Mouse (Mus musculus) mesoderm, embryonic 11.5 days (tissue): ENCODE data around the gene Nup50.

Source experiments
- DNase-seq: peaks from one replicate; pipeline ENCODE4 v3.0.0-alpha.2; 2012; ENCODE audit warnings: low read depth, low spot score

Nup50 gene

DNA sequence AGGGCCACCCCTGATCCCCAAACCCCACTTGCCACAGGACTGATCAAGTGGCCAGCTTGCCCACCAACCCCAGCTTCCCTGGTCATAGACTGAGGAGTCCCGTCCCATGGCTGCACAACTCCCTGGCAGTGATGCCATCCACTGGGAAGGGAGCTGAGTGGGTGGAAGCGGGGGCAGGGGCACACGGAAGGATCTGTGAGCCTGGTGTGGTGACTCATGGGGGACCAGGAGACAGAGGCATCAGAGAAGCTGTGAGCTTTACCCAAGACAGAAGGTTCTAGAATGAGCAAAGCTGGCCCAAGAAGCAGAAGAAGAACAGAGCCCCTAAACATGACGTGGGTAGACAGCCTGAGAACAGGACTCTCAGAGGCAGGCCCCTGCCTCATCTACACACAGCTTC, 26.8 kb downstream of the Nup50 start:
- DNase-seq: no peak

DNA sequence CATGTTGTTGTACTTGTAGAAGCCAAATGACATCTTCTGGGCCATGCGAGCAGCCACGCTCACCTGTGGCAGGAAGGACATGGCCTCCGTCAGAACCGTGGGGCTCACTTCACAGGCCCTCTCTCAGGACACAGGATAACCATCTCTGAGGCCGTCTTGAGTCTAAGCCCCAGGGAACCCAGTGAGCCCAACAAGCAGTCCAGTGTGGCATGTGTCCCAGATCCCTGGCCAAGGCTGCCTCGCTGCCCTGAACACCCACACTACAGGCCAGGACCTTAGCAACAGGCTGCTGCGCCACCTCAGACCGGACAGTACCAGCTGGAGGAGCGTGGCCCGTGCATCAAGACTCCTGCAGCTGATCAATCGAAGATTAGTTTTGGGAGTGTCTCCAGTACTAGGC, 30.0 kb downstream of the Nup50 start:
- DNase-seq: no peak

DNA sequence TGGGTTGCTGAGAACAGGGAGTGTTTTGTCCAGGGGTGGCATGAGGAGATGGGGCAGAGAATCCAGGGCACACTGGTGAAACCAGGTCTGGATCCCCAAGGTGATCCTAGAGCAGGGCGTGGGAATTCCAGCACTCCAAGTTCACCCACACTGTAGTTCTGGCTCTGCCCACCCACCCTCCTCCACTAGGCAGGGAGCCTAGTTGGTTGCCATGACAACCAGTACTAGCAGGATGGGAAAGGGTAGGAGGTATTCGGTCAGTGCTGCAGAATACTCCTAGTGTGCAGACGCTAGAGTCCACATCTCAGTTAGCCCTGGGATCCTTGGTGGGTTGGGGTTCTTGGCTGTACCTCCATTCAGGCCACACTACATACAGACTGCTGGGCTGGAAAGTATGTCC, 34.6 kb downstream of the Nup50 start:
- peak; percentile 60 for DNase-seq

DNA sequence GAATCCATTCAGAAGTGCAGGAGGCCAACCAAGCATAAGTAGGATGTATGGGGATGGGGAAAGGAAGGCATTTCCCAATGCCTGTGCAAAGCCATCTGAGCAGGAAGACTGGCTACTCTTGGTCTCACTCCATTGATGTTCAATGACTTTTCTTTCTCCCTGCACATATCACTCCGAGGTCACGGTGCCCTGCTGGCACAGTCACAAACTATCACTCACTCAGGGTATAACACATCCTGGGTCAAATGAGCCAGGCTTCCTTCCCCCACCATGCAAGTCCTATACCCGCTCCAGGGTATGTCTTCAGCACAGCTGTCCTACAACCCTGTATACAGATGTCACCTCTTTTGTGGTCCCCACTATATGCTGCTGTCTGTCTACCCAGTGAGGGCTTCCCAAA, 35.1 kb downstream of the Nup50 start:
- DNase-seq: no peak

DNA sequence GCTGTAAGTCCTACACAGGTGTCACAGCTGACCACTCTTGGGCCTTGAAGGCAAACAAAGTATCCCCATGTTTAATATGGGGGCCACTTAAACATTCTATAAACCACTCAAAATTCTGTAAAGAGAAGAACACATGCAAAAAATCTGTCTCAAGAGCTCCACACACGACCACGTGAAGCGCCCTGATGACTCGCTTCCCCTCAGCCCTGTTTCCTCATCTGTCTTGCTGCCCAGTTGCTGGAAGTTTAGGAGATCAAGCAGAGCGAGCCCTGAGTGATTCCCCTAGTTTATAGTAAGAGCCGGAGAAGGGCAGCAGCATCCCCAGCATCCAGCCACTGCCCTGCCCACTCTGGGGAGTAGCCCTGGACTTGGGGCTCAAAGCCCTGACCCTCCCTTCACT, 36.7 kb downstream of the Nup50 start:
- no peak for DNase-seq

DNA sequence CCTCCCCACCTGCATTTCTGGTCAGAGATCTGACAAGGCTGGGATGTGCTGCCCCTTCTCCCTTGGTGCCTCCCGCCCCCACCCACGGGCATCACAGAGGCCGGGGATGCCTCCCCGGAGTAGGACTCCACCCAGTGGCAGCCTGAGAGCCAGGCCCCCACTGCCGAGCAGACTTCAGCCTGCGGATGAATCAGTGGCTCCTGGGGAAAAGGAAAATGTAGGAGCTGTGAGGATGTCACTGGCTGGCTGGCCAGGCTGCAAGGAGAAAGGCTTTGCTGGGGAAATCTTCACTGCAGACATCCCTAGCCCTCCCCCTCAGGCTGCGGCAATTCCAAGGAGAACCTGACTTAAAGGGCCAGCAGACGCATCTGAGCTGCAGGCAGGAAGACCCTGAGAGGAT, 37.5 kb downstream of the Nup50 start:
- DNase-seq: no peak

DNA sequence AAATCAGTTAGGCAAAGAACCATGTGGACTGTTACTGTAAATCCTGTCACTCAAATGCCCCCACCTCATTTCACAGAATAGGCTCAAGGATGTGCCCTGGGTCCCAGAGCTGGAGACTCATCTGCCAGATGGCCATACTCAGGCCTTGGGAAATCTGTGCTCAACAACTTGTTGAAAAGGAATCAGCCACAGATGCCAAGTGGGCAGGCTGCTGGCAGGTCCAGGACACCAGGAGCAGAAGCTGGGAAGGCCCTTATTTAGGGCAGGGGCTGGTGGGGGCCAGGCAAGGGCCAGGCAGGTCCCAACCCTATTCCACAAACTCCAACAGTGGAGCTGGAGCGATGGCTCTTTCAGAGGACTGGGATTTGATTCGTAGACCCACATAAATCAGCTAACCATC, 39.3 kb downstream of the Nup50 start:
- DNase-seq: no peak

DNA sequence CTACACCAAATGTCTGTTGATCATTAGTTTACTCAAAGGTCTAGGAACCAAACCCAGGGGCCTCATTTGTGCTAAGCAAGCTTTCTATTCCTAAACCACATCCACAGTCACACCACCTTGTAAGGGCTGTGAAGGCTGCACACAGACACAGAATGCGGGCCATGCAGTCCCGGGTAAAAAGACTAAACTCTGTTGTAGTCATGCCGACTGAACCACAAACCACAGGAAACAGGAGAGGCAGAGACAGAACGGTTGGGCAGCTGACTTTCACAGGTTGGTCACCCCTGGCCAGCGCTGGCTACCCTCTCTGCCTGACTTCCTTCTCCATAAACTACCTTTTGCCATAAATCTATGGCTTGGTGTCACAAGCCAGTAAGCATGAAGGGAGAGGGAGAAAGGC, 41.6 kb downstream of the Nup50 start:
- DNase-seq: no peak

DNA sequence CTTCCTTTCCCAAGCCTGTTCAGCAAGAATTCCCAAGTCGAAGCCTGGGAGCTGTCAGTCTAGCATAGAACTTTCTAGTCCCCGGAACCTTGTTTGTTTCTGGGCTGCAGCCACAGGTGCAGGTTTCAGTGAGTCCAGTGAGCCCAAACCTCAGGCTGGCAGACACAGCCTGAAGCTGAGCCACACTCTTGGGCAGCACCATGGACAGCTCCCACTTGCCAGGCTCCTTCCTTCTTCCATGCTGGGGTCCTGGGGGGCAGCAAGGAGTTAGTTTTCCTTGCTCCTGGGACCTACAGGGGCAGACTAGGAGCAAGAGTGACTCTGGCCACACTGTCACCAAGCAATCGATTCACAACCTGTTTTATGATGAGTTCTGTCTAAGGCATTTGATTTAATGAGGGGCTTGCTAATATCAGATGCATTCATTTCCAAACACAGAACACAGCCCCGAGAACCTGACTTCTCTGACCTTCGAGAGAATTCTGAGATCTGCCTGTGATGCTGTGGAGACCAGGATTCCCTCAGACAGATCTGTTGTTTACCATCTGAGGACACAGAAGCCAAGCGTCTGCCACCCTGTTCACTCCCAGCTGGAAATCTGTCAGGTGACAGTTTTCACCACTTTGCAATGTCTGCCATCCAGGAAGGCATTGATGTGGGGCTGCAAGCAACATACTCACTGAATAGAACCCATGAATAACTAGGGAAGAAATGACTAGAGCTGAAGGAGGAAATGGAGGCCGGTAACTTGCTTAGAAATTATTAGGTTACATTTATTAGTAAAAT, 42.6 kb downstream of the Nup50 start:
- DNase-seq: peak; percentile 79

DNA sequence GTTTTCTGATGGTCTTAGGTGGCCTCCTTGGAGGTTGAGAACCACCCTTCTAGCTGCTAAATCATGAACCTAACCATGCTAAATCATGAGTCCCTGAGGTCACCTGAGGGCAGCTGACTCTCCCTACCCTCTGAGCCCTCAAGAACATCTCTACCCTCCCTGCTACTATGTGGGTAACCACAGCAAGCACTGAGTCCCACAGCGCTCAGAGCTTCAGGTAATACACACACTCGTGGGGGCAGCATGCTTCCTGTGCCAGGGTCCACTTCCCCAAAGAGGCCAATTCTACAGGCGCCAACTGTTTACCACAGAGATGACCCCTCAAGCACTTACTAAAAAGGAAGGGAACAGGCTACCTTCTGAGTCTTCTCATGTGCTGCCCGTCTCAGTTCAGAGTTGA, 45.3 kb downstream of the Nup50 start:
- DNase-seq: no peak

DNA sequence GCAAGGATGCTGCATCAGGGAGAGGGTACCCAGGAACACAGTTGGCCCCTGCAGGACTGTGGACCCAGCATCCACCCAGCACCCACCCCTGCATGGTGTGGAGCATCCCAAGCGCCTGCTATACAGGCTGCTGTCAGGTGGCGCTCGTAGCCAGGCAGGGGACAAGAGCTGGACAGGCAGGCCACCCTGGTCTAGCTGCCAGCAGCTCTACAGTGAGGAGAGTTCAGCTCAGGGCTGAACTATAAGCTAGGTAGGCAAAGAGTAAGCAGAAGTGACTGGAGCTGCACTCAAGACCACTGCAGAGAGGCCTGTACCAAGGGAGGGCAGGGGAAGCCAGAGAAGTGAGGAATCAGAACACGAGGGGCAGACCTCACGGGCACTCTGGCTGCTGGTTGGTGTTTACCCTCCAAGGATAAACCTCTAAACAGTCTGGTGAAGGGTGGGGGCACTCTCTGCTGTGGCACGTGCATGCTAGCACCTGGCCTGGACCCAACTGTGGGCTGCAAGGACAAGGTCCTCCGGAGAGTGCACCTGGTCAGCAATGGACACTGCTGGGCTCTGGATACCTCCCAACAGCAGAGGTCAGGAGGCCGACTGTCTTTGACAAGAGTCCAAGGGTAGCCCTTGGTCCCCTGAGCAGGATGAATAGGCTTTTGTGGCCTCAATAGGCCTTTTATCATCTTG, 49.8 kb downstream of the Nup50 start:
- no peak for DNase-seq

DNA sequence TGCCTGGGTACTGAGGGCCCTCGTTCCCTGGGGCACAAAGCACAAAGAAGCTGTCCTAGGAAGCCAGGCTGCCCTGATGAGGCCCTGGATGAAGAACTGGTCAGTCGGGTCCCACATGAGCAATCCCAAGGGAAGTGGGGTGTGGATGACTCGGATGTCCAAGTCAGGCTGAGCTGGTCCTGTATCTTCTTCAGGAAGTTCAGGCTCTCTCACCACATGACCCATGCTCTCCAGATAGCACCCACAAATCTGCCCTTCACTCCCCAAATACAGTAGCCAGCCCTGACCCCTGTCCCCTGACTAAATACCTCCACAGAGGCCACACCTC, 50.3 kb downstream of the Nup50 start:
- peak; percentile 47 for DNase-seq

DNA sequence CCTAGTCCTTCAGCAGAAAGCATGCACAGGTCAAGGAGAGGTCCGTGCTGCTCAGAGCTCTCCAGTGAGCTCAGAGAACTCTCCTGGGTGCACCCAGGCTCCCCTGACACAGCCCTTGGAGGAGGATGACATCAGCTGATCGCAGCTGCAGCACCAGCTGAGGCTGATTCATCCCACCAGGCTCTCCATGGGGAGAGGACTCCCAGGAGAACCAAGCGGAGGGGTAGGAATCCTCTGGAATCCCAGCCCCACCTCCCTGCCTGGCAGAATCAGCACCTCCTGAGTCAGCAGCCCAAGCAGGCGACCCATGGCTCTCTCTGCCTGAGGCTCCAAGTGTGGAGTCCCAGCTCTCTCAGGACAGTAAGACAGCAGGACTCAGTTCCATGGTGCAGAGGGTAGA, 52.5 kb downstream of the Nup50 start:
- peak; percentile 30 for DNase-seq

DNA sequence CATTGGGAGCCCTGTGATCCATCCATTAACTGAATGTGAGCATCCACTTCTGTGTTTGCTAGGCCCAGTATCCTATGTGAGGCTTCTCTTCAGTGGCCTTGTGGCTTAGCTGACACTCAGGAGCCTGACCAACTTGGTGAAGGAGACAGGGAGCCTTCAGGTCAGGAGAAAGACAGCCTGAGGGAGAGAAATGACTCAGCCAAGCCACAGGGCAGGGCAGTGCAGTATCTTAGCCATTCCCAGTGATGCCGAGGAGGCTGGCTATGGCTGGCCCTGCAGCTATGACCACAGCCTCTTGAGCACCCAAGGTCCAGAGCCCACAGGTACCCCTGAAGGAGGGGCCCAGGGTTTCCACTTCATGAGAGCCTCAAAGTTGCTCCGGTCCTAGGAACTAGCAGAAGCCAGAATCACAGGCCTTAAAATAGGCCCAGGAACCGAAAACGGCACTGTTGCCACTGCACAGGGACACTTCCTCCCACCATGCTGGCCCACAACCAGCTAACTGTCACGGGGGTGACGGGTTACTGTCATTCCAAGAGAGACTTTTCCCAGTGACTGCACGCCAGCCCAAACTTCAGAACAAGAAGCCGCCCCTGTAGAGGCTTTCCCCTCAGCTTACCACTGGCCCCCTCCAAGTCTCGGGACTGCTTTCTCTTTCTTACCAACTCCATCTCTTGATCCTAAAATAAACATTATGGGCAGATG, 58.5 kb downstream of the Nup50 start:
- no peak for DNase-seq

DNA sequence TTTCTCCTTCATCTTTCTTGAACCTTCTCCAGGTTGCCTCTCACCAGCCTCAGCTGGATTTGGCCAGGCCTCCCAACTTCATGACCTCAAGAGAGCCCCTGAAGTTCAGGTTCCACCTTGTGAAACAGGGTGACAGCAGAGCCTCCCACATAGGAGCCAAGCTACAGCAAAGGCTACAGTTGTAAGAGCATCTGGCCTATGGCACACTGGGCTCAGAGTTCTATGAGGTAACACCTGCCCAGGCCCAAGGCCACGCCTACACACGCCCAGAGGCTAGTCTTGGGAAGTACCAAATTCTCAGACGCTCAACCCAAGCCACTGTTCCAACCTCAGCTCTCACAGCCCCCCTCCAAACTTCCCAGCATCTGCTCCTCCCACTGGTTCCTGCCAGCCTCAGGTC, 59.7 kb downstream of the Nup50 start:
- DNase-seq: no peak

DNA sequence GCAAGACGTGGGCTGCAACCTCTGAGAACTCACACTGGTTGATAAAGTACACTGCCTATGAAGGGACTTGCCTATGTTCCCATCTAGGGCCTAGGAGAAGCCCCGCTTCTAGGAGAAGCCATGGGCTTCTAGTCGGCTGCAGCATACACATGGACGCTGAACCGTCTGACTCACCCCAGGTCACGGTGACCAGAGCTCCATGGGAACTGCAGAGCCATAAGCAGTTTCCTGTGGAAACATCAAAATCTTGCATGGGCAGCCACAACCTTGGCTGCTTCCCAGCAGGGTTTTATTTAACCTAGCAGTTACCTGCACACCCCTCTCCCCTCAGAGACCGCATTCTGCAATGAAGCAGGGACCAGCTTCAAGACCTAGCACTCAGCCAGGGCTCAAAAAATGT, 60.5 kb downstream of the Nup50 start:
- no peak for DNase-seq

DNA sequence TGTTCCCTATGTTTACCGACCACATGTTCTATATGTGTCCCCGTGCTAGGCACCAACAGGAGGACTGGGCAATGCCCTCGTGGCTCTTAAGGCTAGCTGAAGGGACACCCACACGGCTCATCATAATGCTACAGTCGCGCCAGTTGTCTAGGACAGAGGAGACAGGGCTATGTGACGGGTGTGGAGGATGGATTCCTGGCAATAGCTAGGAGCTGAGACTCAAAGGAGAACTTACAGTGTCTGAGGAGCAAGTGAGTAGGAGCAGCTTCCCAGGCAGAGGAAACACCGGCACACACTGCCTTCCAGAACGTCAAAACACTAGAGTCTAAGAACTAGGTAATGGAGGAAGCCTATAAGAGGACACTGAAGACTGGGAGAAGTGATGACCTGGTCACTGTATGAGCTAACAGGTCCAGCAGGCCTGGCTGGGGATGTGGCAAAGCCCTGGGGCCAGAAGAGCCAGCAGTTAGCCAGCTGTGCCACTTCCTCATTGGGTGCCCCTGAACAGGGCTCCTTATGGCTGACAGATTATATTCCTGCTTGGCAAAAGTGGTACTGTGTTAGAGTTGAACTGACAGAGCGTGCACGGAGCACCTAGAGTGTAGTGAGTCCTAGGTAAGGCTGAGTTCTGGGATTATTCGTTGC, 62.4 kb downstream of the Nup50 start:
- no peak for DNase-seq

DNA sequence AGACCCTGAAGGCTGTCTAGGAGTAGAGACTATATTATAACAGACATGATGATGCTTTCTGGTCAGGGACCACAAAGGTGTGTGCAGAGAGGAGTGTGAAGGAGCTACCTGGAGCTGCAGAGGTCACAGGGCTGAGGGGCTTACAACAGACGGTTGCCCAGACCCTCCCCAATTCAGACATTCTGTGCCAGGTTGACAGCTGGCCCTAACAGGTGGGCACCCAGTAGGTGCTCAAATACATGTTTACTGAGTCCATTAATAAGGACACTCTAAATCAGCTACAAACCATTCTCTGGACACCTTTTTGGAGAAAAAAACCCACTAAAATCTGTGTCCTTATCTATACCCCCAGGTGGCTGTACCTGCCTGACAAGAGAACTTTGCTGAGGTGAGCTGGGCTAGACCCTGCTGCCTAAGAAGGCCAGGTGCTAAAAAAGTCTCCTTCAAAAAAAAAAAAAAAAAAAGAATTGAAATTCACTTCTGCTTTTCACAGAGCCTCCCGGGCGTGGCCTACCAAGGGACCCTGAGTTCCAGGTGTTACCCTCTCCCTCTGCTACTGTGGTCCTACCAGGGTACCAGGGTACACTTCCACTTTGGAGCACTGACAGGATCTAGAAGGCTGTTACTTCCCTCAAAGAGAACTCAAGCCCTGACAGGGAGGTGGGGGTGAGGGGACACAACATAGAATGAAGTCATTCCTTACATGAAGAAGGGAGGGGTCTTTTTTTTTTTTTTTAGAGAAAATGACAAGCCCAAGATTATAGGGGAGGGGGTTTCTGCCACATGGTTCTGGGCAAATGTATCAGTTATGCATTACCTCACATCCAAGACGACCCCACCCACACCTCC, 63.2 kb downstream of the Nup50 start:
- DNase-seq: no peak

DNA sequence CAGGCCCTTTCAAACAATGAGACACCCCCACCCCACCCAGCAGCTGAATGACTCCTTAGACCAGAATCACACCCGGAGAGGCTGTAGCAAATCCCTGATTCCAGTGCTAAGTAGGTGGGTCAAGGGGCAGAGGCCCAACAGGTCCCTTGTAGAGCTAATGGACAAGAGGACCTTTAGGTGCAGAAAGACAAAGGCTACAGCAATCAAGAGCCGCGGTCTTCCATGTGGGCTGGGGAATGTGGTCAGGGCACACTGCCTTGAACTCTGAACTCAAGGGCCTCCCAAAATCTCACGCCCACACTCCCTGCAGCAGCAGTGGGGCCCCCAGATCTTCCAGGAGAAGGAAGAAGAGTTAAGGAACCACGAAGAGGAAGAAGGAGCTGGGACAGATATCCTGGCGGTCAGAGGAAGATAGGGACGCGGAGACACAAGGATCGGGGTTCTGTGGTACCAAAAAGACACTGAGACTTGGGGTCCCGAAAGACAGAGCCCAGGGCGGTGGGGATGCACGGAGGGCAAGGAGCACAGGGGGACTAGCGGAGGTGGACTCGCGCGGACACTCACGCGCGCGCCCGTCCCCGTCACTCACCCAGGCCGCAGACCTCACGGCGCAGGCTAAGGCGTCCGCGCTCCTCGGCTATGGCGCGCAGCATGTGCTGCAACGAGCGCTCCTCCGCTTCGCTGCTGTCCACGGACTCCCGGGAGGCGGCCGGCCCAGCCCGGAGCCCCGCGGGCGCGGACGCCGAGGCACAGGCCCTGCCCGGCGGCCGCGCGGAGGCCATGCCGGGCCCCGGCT, 64.0 kb downstream of the Nup50 start:
- DNase-seq: peak; percentile 42
